Mouse (Mus musculus): Measurements from ENCODE around the gene Nav2.

Nav2 gene

DNA sequence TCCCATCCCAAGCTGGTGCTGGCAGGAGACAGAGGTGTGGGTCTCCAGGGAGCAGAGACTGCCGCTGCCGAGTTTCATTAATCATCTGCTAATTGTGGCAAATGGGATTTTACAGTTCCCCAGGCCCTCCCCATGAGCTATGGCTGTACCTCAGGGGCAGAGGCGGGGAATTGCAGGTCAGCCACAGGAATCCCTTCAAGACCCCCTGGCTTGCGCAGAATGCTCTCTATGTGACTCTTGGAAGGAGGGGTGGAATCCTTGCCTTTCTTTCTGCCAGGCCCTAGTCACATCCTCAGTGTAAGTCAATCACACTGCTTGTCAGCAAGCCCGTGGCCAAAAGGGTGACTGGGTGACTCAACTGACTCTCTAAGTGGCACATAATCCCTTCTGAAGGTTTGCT lies 182.9 kb downstream of the Nav2 start:
- in situ Hi-C loops (cut with MseI, MboI), result no loop called here

DNA sequence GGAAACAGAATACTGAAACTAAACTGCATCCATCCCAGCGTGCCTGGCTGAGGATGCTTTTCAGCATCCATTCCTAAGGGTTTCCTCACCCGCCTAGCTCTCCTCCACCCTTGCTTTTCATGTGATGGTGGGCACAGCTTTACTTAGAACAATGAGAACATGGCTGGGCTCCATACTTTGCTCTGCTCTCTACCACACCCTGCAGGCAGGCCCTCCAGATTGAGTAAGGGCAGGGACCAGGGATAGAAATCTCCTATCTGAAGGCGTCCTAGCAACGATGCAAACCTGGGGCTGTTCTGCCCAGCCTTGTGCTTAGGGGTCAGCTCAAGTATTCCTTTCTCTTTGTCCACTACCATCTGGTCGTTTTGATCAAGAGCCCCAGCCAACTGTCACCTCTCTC lies 183.4 kb downstream of the Nav2 start:
- in situ Hi-C loops (cut with MseI, MboI), result no loop called here

DNA sequence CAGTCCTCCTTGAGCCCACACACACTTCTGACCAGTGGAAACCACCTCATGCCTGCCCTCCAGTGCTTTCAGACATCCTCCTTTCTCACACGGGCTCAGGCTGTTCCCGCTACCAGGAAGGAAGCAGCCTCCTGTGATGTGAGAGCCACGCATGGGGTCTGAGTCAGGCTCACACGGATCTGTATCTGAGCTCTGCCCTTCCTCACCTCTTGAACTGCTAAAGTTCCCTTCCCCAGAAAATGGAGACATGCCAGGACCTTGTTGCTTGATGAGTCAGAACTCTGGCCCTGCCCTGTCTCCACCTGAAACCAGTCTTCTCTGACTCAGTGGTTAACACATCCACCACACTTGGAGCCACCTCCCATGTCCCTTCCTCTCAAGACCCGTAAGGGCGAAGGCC lies 185.1 kb downstream of the Nav2 start:
- in situ Hi-C loops (cut with MseI, MboI), result no loop called here

DNA sequence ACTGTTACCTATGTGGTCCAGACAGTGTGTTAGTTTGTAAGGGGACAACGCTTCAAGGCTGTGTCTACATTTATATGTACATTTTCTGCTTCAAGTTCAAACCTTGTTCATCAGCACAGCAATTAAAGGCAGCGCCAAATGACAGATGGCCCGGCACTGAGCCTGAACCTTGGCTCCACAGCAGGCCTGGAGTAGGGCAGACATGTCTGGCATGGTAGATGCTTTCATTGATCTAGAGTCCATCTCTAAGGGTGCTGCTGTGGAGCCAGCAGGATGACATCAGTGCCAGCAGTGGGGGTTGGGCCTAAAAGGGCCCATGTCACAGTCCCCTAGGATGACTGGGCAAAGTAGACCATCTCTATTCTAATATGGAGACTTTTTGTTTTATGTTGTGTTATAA lies 186.0 kb downstream of the Nav2 start:
- in situ Hi-C loops (cut with MseI, MboI), result no loop called here

DNA sequence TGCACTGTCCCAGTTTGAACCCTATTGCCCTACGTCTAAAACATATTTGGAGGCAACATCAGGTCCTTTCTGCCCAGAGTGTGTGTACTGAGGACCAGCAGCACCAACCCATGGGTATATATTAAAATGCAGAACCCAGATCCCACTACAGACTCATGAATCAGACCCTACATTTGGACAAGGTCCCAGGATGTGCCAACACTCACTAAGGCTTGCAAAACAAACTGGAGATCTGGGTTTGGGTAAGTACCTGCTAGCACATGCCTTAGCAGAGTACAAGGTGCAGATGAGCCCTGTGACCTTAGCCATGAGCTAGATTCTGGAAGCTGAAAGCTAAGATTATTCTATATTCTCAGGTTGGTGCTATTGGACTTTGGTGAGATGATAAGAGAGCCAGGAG lies 192.8 kb downstream of the Nav2 start:
- in situ Hi-C loops (cut with MseI, MboI), result loop anchor here in 1 of 2 experiments (25.0 kb wide), 1 partner anchor 339 kb away; no protein-coding TSS in a partner anchor

DNA sequence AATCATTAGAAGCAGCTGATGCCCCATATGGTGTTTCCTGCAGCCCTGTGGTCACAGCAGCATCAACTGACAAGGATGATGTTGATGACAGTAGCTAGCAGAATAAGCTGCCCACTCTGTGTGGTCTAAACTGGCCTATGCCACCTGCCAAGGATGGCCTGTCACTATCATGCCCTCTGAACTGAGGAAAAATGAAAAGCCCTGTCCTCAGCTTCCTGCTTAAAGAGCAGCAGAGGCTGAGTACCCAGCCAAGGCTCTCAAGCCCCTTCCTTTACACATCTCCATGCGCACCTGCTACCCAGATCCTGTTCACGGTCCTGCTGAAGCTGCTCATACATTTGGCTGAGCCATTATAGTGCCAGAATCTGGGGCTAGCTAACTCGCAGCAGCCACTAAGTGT lies 193.7 kb downstream of the Nav2 start:
- in situ Hi-C loops (cut with MseI, MboI), result loop anchor here in 1 of 2 experiments (25.0 kb wide), 1 partner anchor 340 kb away; no protein-coding TSS in a partner anchor

DNA sequence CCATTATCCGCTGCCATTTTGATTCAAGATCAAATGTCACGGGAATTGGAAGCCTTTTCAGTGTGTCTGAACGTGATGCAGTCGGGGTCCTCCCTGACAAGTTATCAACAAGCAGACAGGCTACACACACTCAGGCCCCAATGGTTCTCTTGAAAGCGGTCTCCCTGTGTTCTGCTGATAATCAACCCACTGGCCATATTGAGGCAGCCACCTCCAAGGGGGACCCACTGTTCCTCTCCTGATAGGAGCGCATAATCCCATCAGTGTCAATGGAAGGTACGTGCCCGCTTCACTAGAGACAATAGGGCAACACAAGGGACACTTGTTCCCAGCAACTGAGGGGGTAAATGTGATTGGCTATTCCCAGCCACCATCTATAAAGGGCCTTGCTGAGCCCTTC lies 195.9 kb downstream of the Nav2 start:
- in situ Hi-C loops (cut with MseI, MboI), result loop anchor here in 1 of 2 experiments (25.0 kb wide), 1 partner anchor 342 kb away; no protein-coding TSS in a partner anchor

DNA sequence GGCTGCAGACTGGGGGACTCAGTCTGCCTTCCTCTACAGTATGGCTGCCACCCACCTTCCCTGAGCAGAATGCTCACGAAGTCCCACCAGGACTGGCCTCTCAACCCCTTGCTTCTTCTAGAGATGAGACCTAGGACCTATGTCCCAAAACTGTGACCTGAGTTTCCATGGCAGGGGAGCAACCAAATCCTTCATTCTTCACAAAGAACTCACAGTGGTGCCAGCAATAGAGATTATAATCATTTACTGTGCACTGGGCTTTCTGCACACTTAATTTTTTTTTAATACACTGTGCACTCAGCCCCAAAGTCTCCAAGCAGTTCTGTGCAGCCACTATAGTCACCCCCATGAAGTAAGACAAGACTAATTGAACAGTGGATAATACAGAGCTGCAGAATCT lies 196.3 kb downstream of the Nav2 start:
- in situ Hi-C loops (cut with MseI, MboI), result loop anchor here in 1 of 2 experiments (25.0 kb wide), 1 partner anchor 342 kb away; no protein-coding TSS in a partner anchor

DNA sequence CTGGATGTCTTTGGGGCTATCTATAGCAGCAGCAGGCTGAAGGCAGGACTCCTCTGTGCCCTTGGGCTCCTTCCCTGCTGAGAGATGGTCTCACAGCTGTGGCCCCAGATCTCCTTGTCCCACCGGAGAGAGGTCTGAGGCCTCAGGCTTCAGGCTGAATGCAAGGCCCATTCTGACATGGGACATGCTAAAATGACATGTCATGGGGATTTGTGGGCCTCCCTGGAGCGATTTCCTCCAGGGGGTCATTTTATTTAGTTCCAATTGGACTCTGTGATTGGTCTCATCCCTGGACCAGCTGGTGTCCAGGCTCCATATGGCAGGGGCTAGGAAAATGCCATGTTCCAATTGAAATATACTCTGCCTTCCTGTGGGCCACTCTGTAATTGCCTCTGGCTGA lies 197.0 kb downstream of the Nav2 start:
- in situ Hi-C loops (cut with MseI, MboI), result loop anchor here in 1 of 2 experiments (25.0 kb wide), 1 partner anchor 343 kb away; no protein-coding TSS in a partner anchor

DNA sequence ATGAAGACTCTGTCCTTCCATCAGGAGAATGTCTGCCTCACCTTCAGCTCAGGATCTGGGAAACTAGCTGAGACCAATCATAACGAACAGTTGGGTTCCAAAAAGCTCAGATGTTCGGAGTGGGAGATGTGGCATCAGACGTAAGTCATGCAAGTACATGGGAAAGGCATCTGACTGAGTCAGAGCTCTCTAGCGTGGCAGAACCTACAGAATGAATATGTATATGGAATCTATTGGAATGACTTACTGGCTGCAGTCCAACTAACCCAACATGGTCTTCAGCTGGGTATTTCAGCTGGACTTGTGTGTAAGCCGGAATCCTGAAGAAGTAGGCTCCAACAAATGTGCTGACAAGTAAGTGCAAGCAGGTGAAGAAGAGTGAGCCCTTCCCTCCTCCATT lies 199.6 kb downstream of the Nav2 start:
- in situ Hi-C loops (cut with MseI, MboI), result loop anchor here in 1 of 2 experiments (25.0 kb wide), 1 partner anchor 346 kb away; no protein-coding TSS in a partner anchor

DNA sequence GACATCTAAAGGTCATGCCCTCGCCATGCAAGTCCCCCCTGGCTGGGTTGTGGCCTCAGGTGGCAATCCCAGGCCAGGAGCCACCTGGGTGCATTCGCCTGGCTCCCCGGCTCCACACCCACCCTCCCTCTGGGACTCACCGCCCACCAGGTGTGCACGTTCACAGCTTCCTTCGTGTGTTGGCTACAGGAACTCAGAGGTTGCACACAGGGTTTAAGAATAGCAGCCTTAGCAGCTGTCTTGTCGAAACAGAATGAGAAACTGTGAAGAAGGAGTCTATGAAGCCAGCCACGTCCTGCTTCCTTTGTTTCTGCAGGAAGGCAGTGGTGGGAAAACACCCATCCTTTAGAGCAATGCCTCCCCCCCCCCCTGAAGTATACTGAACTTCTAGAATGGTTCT lies 210.5 kb downstream of the Nav2 start:
- in situ Hi-C loops (cut with MseI, MboI), result loop anchor here in 1 of 2 experiments (25.0 kb wide), 1 partner anchor 357 kb away; no protein-coding TSS in a partner anchor

DNA sequence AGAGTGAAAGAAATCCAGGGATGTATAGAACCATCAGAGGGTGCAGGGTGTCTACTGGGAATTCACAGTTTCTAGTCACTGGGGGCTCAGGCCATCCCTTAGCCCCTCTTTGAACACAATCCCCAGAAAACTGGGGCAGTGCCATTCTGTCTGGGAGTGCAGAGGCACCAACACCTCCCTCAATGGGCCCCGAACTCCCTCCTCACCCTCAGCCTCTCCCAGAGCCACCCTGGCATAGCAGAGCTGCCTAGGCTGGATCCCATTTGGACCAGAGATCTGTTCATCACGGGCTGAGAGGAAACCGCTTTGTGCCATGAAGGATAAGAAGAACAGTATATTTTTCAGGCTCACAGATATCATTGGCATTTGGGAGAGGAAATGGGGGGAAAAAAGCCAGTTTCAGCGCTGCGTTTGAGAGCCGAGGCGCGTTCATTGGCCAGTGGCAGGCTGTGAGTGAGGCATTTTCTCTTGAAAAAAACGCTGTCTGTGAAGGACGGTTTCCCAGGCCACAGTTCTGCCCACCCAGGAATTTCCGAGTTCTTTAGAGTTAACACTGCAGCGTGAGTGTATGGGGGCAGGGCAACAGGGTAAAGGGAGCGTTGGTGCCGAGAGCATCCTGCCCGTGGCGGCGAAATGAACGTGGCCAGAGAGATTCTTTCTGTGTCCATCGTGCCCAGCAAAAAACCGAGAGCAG lies 211.4 kb downstream of the Nav2 start:
- in situ Hi-C loops (cut with MseI, MboI), result loop anchor here (10.0 to 25.0 kb wide), 4 partner anchors 135 to 365 kb away; no protein-coding TSS in a partner anchor

DNA sequence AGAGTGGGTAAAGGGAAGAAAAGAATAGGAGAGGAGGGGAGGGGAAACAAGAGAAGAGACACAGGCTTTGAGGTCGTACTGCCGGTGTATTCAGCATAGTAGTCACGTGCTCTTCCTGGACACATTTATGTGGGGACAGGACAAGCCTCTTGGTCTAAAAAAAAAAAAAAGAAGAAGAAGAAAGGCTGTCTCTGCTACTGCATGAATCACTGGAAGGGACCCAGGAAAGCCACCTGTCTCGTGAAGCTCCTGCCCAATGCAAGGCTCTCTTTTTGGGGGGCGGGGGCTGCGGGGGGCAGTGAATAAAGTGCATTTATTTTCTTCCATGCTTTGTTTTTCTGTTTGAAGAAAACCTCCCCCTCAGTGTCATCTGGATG lies 212.0 kb downstream of the Nav2 start:
- in situ Hi-C loops (cut with MseI, MboI), result loop anchor here (10.0 to 25.0 kb wide), 4 partner anchors 134 to 366 kb away; no protein-coding TSS in a partner anchor

DNA sequence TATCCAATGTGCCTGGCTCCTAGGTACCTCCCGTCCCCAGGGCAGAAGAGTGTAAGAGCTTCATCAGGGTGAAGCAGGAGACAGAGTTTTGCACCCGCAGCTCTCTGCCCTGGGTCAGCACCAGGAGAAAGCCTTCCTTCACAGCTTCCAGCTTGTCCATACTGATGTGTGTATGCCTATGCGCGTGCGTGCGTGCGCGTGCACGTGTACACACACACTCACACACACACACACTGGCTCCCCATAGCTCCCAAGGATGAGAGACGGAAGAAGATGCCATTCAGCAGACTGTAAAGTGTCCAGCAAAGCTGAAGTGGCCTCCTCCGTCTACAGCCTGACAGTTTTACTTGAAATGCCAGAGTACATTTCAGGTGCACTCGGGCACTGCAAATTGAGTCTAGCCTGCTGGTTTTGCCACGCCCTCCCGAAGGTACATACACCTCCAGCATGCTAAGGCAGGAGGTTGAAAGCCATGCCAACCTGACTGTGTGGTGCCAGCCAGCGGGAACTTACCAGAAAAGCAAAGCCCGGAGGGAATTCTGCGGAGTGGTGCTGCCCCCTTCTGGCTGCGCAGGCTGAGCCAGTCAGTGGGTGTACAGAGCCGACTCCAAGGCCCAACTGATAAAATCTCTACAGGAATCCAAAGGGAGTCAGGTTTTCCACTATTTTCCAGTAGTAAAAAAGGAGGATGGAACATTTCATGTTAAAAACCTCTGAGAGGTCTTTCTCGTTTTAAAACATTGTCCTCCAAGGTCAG lies 212.6 kb downstream of the Nav2 start:
- in situ Hi-C loops (cut with MseI, MboI), result loop anchor here (10.0 to 25.0 kb wide), 4 partner anchors 134 to 366 kb away; no protein-coding TSS in a partner anchor

DNA sequence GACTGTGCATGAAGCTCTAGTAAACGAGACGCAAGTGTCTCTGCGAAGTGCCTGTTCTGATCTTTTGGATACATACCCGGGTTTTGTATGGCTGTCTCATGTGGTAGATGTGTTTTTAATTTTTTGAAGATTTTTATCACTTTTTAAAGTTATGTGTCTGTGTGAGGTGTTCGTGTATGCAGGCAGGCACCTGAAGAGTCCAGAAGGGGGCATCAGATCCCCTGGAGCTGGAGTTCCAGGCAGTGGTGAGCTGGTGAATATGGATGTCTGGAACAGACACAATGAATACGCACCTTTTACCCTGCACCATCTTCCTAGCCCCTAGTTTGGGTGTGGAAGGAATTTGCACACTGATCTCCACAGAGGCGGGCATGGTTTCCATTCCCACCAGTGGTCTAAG lies 214.0 kb downstream of the Nav2 start:
- in situ Hi-C loops (cut with MseI, MboI), result loop anchor here (10.0 to 25.0 kb wide), 4 partner anchors 132 to 368 kb away; no protein-coding TSS in a partner anchor

DNA sequence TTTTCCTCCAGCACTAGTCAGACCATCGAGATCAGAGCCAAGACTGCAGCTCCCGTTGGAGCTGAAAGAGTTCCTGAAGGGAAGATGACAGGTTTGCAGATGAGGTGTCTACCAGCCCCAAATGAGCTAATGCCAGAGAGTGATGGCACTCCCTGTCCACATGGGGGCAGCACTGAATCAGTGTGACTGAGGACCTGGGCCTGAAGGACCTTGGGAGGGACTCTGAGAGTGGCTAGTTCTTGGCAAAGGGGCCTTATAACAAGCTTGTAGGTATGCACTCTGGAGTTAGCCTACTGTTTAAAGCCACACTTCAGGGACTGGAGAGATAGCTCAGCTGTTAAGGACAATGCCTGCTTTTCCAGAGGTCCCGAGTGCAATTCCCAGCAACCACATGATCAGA lies 217.0 kb downstream of the Nav2 start:
- in situ Hi-C loops (cut with MseI, MboI), result loop anchor here (5.0 to 10.0 kb wide), 4 partner anchors 129 to 371 kb away; no protein-coding TSS in a partner anchor

DNA sequence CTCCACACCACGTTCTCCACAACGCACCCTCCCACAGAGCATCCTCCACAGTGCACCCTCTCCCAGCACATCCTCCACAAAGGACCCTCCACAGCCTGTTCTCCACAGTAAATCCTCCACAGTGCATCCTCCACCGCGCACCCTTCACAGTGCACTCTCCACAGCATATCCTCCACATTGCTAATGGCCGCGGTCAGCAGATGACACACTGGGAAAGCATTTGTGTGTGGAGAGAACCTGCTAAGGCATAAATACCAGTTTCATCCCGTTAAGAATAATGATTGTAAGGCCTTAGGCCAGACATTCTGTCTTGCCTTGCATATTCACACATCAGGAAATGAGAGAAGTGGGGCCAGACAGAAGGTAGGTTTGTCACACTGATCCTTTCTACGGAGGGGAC lies 219.7 kb downstream of the Nav2 start:
- in situ Hi-C loops (cut with MseI, MboI), result loop anchor here (5.0 to 10.0 kb wide), 4 partner anchors 127 to 373 kb away; no protein-coding TSS in a partner anchor

DNA sequence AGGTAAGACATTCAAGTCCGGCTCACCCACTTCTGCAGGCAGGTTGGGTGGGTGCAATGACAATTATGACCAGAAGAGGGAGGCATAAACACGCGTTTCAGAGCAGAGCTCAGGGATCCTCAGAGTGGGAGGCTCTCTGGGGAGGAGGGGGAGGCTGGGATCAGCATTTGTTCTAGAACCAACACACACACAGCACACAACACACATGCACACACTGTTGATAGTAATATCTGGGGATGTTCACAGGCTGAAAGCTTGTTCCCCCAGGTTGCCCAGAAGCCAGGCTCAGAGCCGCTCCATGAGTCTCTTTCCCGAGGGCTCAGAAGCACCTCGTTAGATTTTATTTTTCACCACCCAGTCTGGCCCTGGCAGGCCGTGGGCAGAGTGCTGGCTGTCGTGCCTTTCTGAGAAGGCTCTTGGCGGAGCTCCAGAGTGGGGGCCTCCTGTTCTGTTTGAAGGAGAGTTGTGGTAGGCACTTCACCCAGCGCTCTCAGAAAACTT lies 224.4 kb downstream of the Nav2 start:
- in situ Hi-C loops (cut with MseI, MboI), result loop anchor here (5.0 to 10.0 kb wide), 3 partner anchors 139 to 292 kb away; no protein-coding TSS in a partner anchor

DNA sequence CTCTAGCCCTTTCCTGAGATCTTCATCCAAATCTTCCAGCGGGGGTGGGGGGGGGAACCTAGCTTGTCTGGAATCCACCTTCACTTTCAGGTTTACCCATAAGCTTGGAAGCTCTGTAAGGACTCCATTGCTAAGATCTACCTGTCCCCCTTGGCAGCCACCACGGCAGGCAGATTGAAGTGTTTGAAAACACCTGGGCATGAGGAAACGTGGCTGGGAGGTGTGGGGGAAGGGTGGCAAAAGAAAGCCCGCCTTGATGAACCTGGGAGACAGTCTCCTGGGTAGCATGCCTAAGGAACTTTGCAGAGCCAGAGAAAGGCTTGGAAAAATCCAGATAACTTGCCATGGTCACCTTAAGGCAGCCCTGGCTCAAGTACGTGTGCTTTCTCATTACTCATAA lies 225.9 kb downstream of the Nav2 start:
- in situ Hi-C loops (cut with MseI, MboI), result loop anchor here (5.0 to 10.0 kb wide), 3 partner anchors 138 to 290 kb away; no protein-coding TSS in a partner anchor

DNA sequence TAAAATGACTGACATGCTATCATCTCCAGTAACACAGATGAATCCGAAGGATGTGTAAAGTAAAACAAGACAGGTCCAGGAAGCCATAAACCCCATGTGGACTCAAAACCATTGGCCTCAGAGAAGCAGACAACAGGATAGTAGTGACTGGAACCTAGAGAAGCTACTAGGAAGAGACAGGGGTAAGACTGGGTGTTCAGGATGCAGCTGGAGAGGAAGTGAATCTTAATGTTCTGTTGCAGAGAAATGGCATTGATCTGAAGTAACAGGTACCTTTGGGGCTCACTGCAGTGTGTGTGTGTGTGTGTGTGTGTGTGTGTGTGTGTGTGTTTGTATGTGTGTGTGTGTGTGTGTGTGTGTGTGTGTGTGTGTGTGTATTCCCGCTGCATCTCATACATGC lies 231.2 kb downstream of the Nav2 start:
- in situ Hi-C loops (cut with MseI, MboI), result loop anchor here (10.0 kb wide), 2 partner anchors 135 to 285 kb away; no protein-coding TSS in a partner anchor

DNA sequence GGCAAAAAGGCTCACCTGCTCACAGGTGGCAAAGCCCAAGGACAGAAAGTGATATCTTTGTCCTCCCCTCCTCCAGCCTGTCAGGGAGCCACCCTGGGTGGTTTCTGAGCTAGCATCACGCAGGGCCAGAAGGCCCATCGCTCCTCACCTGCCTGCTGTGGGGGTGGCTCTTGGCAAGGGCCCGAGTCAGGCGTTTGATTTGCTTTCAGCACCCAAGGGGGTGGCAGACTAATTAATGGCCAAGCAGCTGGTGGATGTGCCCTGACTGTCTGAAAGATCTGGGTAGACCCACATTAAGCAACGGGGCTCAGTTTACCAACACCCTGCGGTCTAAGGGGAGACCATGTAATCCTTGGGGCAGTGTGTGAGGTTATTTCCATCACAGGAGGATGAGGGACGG lies 235.4 kb downstream of the Nav2 start:
- in situ Hi-C loops (cut with MseI, MboI), result no loop called here

Data from mouse trophoblast stem cell (cell line).